Mouse (Mus musculus) heart, adult 2 months (tissue): Measurements from ENCODE around the gene Nedd8.

Experiments
- CTCF ChIP-seq: fragments of 200-600 bp; IDR thresholded peaks from 2 replicates; pipeline ENCODE4 v1.8.1; 2022; ENCODE audit warnings: antibody characterized with exemption, mild to moderate bottlenecking, moderate library complexity
- EP300 ChIP-seq: fragments of 200-500 bp; IDR thresholded peaks from 2 replicates; pipeline ENCODE4 v1.6.1; 2011; ENCODE audit warnings: low read depth, low read length, control low read depth; ENCODE audit not compliant: insufficient read depth
- POLR2A ChIP-seq: fragments of 200-500 bp; IDR thresholded peaks from 2 replicates; pipeline ENCODE4 v1.6.1; 2011; ENCODE audit warnings: mild to moderate bottlenecking, low read depth, low read length, control low read depth; ENCODE audit not compliant: insufficient read depth

GRCm38 (mm10) chr14:55714893-55715292, 43.0 kb upstream of the Nedd8 start:
- TF ChIP-seq CTCF = no peak
- TF ChIP-seq POLR2A = no peak
- no peak for TF ChIP-seq EP300
